Mouse (Mus musculus): ENCODE measurements around the gene Ash1l.

DNA sequence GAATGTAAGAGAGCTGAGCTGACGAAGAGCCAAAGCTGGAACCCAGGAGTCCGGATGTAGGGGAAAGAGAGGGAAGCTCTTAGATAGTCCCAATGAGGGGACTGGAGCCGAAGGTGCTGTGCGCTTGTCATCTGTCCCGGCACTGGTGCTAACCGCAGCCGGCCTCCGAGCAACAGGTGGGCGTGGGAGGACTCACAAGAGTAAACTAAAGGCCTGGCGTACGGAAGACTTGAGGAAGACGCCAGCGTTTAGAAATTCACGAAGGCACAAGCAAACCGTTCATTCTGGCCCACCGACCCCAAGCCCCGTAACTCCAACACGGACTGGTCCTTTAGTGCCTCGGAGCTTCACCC is 151.0 kb downstream of the Ash1l start:
- TF ChIP-seq CTCF (IDR thresholded peaks at IDR 0.05; ENCODE audit: extremely low read depth, insufficient read depth, low read length) (no peak), POLR2A (IDR thresholded peaks at IDR 0.05; ENCODE audit: extremely low read depth, insufficient read depth, low read length) (no peak)

All from cortical plate, adult 2 months (tissue).